Mouse (Mus musculus): ENCODE data around the gene Gfi1b. TPM values are rescaled to one million over a fixed set of nuclear protein-coding genes. Genes with fewer than 3 reads are reported as not detected.

The Gfi1b gene
- polyA plus RNA-seq, 1 experiment from 2014 or later, result not detected

DNA sequence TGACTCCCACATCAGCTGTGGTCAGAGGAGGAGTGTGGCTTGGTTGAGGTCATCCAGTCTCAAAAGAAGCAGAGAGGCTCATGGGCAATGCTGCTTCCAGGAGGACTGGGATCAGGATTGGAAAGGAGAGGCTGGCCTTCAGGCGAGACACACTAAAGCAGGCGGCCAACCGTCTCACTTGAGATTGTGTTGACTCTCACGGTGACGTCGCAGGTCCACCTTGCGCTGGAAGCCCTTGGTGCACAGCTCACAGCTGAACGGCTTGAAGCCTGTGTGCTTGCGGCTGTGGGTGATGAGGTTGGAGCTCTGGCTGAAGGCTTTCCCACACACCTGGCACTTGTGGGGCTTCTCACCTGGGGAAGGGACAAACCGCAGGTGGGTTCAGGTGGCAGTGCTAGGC is 11.9 kb downstream of the Gfi1b start:
- Histone ChIP-seq H3K27ac (ENCODE audit: low read length) (no peak overlapping the region), H3K9me3 (replicated peaks; ENCODE audit: control insufficient read depth, low read length, poor library complexity, severe bottlenecking) (no peaks in the 10 kb centered on the region), H3K4me1 (ENCODE audit: control insufficient read depth, insufficient read depth, low read length) (no peaks in the 10 kb centered on the region), H3K36me3 (ENCODE audit: control insufficient read depth, insufficient read depth, low read length) (no peaks in the 10 kb centered on the region), H3K4me2 (ENCODE audit: low read length) (no peak overlapping the region), H3K27me3 (ENCODE audit: control insufficient read depth, insufficient read depth, low read depth, low read length) (no peaks in the 10 kb centered on the region), H3K4me3 (ENCODE audit: low read depth, low read length) (no peak overlapping the region), H3K9ac (ENCODE audit: low read depth, low read length) (no peak overlapping the region)
- ATAC-seq, result no peak
- 89% methylated on average over 10 of the region's 10 CpGs for WGBS

DNA sequence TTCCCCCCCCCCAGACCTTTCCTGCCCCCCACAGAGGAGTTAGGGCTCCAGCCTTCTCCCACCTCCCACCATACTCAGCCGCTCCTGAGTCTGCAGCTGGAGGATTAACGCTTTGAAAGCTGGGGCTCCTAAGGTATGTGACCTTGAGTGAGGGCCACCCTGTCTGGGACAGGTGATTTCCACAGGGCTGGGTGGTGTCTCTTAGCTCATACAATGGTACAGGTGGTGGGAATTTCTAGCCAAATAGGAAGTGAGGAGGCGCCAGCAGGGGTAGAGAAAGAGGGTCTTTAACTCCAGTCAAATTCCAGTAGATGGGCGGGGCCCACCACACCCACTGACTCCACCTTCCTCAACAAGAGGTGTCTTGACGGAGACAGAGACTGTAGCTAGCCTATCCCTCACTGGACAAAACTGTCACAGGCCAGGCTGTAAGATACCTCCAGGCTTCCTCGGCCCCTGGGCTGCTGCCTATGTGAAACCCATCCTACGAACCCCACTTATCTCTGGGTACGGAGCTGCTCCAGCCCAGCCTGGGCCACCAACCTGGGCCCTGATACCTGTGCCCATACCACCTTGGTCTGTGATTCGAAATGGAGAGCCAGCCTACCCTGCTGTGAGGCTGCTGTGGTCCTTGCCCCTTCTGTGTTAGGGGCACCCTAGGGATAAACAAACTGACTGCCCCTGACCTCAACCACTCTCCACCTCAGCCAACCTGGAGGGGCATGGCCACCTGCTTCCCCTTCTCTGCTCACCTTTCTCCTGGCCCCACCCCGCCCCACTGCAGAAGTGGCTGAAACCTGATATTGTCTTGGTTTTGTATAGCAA is 14.2 kb downstream of the Gfi1b start:
- 48% methylated on average over 10 of the region's 10 CpGs for WGBS
- H3K9ac ChIP-seq (ENCODE audit: low read depth, low read length), result no peak overlapping the region
- H3K36me3 ChIP-seq (ENCODE audit: control insufficient read depth, insufficient read depth, low read length), result no peaks in the 10 kb centered on the region
- H3K27ac ChIP-seq (ENCODE audit: low read length), result no peak overlapping the region
- no peak overlapping the region for H3K4me2 ChIP-seq (ENCODE audit: low read length)
- H3K4me1 ChIP-seq (ENCODE audit: control insufficient read depth, insufficient read depth, low read length), result no peaks in the 10 kb centered on the region
- no peak; the same call in 1 of the 2 replicates for ATAC-seq
- H3K27me3 ChIP-seq (ENCODE audit: control insufficient read depth, insufficient read depth, low read depth, low read length), result no peaks in the 10 kb centered on the region
- no peak overlapping the region for H3K4me3 ChIP-seq (ENCODE audit: low read depth, low read length)
- no peaks in the 10 kb centered on the region for H3K9me3 ChIP-seq (replicated peaks; ENCODE audit: control insufficient read depth, low read length, poor library complexity, severe bottlenecking)

DNA sequence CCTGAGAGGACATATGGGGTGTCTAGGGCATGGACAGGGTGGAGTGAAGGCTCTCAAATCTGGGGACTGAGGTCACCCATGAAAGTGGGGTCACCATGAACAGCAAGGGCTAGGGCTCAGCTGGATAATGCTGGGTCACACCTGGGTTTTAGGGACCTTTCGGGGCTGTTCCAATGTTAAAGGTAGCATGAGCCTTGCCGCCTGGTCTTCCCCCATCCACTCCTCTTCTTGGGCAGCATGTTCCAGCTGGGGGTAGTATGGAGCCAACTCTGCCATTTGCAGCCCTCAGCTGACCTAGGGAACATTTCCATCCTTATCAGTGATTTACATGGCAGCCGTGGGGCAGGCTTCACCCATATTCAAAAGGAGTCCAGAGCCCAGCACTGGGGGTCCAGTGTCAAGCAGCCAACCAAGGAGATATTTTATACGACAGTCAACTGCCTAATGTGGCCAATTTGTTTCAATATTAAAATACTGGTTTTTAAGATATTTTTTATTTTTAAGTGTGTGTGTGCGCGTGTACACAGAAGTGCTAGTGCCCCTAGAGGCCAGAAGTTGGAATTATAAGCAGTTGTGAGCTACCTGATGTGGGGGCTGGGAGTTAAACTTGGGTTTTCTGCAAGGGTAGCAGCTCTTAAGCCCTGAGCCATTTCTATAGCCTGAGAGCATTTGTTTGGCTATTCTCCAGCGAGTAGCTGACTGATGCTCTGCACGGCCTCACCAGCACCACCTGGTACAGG is 15.0 kb downstream of the Gfi1b start:
- Histone ChIP-seq H3K4me2 (ENCODE audit: low read length) (no peak overlapping the region), H3K9ac (ENCODE audit: low read depth, low read length) (no peak overlapping the region), H3K27ac (ENCODE audit: low read length) (no peak overlapping the region), H3K4me1 (ENCODE audit: control insufficient read depth, insufficient read depth, low read length) (no peaks in the 10 kb centered on the region), H3K9me3 (replicated peaks; ENCODE audit: control insufficient read depth, low read length, poor library complexity, severe bottlenecking) (no peaks in the 10 kb centered on the region), H3K36me3 (ENCODE audit: control insufficient read depth, insufficient read depth, low read length) (no peaks in the 10 kb centered on the region), H3K27me3 (ENCODE audit: control insufficient read depth, insufficient read depth, low read depth, low read length) (no peaks in the 10 kb centered on the region), H3K4me3 (ENCODE audit: low read depth, low read length) (no peak overlapping the region)
- no peak for ATAC-seq
- 68% methylated on average over 8 of the region's 8 CpGs for WGBS

DNA sequence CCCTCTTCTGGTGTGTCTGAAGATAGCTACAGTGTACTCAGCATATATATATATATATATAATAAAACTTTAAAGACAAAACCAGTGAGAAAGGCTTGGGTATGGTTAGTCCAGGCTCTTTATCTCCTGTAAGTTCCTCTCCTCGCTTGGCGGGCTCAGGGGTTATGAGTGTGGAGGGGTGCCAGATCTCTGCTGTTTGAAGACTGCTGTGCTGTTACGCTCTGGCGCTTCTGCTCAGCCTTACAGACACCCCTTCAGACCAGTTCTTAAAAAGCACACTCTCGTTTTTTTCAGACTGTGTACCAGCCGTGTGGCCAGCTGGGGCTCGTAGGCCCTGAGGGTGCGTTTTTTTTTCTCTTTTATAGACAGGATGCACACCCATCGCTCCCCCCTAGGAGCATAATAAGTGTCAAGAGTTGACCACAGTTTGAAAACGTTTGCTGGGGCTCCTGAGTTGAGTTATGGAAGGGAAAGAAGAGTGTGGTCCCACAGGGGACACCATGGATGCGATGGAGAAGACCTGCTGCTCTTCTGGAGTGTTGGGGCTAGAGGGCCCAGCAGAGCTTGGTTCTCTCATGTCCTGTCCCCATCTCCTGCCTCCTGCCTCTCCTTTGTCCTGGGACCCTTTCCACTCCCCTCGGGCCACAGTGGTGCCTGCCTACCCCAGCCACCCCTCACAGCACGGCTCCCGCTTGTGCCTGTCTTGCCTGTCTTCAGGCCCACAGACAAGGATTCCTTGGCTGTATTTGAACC is 15.8 kb downstream of the Gfi1b start:
- no peaks in the 10 kb centered on the region for H3K4me1 ChIP-seq (ENCODE audit: control insufficient read depth, insufficient read depth, low read length)
- no peak overlapping the region for H3K9ac ChIP-seq (ENCODE audit: low read depth, low read length)
- no peaks in the 10 kb centered on the region for H3K36me3 ChIP-seq (ENCODE audit: control insufficient read depth, insufficient read depth, low read length)
- H3K27ac ChIP-seq (ENCODE audit: low read length), result no peak overlapping the region
- WGBS, result 65% methylated on average over 14 of the region's 14 CpGs
- H3K4me3 ChIP-seq (ENCODE audit: low read depth, low read length), result no peak overlapping the region
- H3K27me3 ChIP-seq (ENCODE audit: control insufficient read depth, insufficient read depth, low read depth, low read length), result no peaks in the 10 kb centered on the region
- H3K4me2 ChIP-seq (ENCODE audit: low read length), result no peak overlapping the region
- no peaks in the 10 kb centered on the region for H3K9me3 ChIP-seq (replicated peaks; ENCODE audit: control insufficient read depth, low read length, poor library complexity, severe bottlenecking)
- ATAC-seq, result no peak

DNA sequence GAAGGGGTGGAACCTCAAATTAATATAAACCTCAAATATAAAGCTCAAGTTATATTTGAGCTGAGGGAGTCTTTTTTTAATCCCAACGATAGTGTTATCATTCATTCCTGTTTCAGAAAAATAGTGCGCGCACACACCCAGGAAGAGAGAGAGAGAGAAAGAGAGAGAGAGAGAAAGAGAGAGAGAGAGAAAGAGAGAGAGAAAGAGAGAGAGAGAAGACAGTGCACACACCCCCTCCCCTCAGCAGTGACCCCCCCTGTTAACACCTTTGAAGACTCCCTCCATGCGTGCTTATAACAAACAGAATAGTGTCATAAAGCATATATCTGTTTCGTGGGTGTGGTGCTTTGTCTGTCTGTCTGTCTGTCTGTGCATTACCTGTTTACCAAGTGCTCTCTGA is 18.2 kb downstream of the Gfi1b start:
- H3K27me3 ChIP-seq (ENCODE audit: control insufficient read depth, insufficient read depth, low read depth, low read length), result no peaks in the 10 kb centered on the region
- no peak overlapping the region for H3K4me3 ChIP-seq (ENCODE audit: low read depth, low read length)
- H3K9ac ChIP-seq (ENCODE audit: low read depth, low read length), result no peak overlapping the region
- H3K36me3 ChIP-seq (ENCODE audit: control insufficient read depth, insufficient read depth, low read length), result no peaks in the 10 kb centered on the region
- no peaks in the 10 kb centered on the region for H3K9me3 ChIP-seq (replicated peaks; ENCODE audit: control insufficient read depth, low read length, poor library complexity, severe bottlenecking)
- no peak for ATAC-seq
- H3K4me2 ChIP-seq (ENCODE audit: low read length), result no peak overlapping the region
- H3K4me1 ChIP-seq (ENCODE audit: control insufficient read depth, insufficient read depth, low read length), result no peaks in the 10 kb centered on the region
- WGBS, result 93% methylated on average over 5 of the region's 5 CpGs
- H3K27ac ChIP-seq (ENCODE audit: low read length), result no peak overlapping the region

DNA sequence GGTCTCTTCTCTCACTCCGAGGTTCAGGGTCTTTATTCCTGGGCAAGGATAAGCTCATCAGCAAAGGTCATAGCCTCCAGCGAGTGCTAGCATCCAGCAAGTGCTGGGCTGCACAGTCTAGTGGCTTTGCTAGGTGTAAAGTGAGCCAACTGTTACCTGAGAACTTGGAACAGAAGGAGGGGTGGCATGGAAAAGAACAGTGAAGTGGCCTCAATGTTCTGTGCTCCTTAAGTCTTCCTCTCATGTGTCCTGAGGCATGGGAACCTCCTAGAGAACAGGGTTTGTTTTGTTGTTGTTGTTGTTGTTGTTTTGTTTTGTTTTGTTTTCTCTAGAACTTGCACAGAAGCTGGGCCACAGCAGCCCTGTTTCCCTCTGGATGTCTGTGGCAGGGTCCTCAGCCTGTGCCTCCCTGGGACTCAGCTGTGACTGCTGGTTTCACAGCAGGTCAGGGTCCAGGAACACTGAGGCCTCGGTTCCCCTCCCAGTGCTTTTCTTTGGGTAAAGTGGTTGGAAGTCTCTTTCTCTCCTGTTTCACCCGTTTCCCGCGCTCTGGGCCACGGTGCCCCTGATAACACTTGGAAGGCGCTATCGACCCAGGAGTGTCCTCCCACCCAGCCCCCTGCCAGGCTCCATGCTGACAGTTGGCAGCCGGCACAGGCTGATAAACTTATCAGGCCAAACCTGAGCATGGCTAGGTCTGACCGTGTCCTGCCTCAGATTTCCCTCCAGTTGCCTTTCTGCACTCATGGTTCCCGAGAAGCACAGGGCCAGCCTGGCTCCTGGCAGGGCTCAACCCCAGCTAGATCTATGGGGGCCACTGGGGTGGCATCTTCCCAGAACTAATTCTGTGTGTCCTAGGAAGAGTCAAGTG is 19.8 kb downstream of the Gfi1b start:
- no peaks in the 10 kb centered on the region for H3K9me3 ChIP-seq (replicated peaks; ENCODE audit: control insufficient read depth, low read length, poor library complexity, severe bottlenecking)
- H3K27me3 ChIP-seq (ENCODE audit: control insufficient read depth, insufficient read depth, low read depth, low read length), result no peaks in the 10 kb centered on the region
- no peak for ATAC-seq
- H3K4me1 ChIP-seq (ENCODE audit: control insufficient read depth, insufficient read depth, low read length), result no peaks in the 10 kb centered on the region
- H3K9ac ChIP-seq (ENCODE audit: low read depth, low read length), result no peak overlapping the region
- no peak overlapping the region for H3K27ac ChIP-seq (ENCODE audit: low read length)
- H3K4me2 ChIP-seq (ENCODE audit: low read length), result no peak overlapping the region
- no peak overlapping the region for H3K4me3 ChIP-seq (ENCODE audit: low read depth, low read length)
- H3K36me3 ChIP-seq (ENCODE audit: control insufficient read depth, insufficient read depth, low read length), result no peaks in the 10 kb centered on the region
- 69% methylated on average over 12 of the region's 12 CpGs for WGBS

DNA sequence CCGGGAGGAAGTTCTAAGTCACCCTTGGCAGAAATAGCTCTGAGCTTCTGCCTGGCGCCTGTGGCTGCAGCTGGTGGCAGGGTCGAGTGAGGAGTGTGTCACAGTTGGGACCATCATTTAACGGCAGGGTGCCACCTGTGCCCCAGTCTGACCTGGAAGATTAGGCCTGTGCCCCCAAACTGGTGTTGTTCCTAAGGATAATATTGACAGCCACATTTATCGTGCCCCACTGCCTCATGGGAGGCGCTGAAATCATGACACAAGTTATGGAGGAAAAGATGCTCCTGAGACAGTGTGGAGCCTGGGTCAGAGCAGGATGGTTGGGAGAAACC is 22.2 kb downstream of the Gfi1b start:
- no peak overlapping the region for H3K4me3 ChIP-seq (ENCODE audit: low read depth, low read length)
- H3K4me1 ChIP-seq (ENCODE audit: control insufficient read depth, insufficient read depth, low read length), result no peaks in the 10 kb centered on the region
- no peak overlapping the region for H3K9ac ChIP-seq (ENCODE audit: low read depth, low read length)
- no peak for ATAC-seq
- H3K36me3 ChIP-seq (ENCODE audit: control insufficient read depth, insufficient read depth, low read length), result no peaks in the 10 kb centered on the region
- 85% methylated on average over 6 of the region's 6 CpGs for WGBS
- no peaks in the 10 kb centered on the region for H3K9me3 ChIP-seq (replicated peaks; ENCODE audit: control insufficient read depth, low read length, poor library complexity, severe bottlenecking)
- no peaks in the 10 kb centered on the region for H3K27me3 ChIP-seq (ENCODE audit: control insufficient read depth, insufficient read depth, low read depth, low read length)
- no peak overlapping the region for H3K4me2 ChIP-seq (ENCODE audit: low read length)
- no peak overlapping the region for H3K27ac ChIP-seq (ENCODE audit: low read length)

DNA sequence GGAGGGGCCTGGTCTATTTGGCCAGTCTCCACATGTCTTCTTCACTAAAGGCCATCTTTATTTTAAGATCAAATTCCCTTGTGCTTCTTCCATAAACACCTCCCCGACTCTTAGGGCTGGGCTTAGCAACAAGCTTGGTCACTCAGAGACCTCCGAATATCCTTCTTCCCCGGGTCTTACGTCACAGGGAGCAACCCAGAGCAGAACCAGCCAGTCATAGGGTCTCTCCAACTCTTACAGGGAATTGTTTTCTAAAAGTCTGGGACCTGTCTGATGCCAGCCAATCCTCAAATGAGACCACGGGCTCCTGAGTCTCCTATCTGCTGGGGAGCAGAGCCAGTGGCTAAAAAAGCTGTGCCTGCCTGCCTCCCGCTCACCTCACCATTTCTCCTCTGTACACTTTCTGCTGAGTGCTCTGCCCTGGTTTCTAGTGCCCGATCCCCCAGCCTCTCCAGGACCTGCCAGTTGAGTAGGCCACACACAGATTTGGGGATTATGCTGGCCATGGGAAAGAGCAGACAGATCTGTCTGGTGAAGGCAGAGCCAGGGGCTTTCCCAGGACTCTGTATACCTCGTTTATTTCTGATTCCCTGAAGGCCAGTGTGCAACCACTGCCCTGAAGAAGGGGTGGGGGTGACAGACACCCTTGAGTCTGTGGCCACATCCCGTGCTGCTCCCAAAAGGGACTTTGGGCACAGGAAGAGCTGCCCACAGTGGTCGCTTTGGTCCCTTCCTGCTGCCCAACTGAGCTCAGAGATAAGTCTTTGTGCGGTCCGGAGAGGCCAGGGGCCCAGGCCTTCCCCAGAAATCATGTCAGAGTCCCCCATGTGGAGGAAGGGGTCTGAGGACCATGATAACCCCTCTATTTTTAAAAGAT is 22.9 kb downstream of the Gfi1b start:
- no peaks in the 10 kb centered on the region for H3K4me1 ChIP-seq (ENCODE audit: control insufficient read depth, insufficient read depth, low read length)
- no peaks in the 10 kb centered on the region for H3K9me3 ChIP-seq (replicated peaks; ENCODE audit: control insufficient read depth, low read length, poor library complexity, severe bottlenecking)
- H3K36me3 ChIP-seq (ENCODE audit: control insufficient read depth, insufficient read depth, low read length), result no peaks in the 10 kb centered on the region
- H3K4me2 ChIP-seq (ENCODE audit: low read length), result no peak overlapping the region
- H3K27ac ChIP-seq (ENCODE audit: low read length), result no peak overlapping the region
- H3K27me3 ChIP-seq (ENCODE audit: control insufficient read depth, insufficient read depth, low read depth, low read length), result no peaks in the 10 kb centered on the region
- H3K9ac ChIP-seq (ENCODE audit: low read depth, low read length), result no peak overlapping the region
- 69% methylated on average over 12 of the region's 12 CpGs for WGBS
- no peak for ATAC-seq
- no peak overlapping the region for H3K4me3 ChIP-seq (ENCODE audit: low read depth, low read length)
